Mouse (Mus musculus): ENCODE measurements around the gene Dnajc8. TPM values are rescaled to one million over a fixed set of nuclear protein-coding genes. Genes with fewer than 3 reads are reported as not detected.
"Not testable (repeated sequence)": the region's sequence is repeated elsewhere in the genome, so short reads cannot be mapped to it uniquely, and the experiment has no call there.

Gene Dnajc8
- polyA plus RNA-seq, 1 experiment from 2014 or later: 194 TPM

DNA sequence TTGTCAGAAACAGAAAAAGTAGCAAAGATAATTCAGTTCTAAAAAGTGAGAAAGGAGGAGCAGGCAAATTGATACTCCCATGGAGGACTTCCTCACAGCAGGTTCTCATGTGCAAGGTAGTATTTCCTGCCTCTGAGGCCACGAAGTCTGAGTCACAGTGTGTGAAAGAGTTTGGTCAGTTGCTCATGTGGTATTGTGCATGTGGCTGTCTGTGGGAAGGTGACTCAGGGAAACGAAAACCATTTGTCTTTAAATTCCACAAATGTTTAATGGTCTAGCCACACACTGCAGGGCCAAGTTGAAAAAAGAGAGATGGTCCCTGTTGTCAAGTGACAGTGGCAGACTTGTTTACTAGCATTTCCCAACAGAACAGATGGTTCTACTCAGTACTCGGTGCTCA is 53.2 kb downstream of the Dnajc8 start:
- Histone ChIP-seq H3K4me3 (no peak overlapping the region), H3K36me3 (no peaks in the 10 kb centered on the region), H3K9me3 (no peaks in the 10 kb centered on the region), H3K27me3 (ENCODE audit: insufficient read depth, poor library complexity, severe bottlenecking) (no peaks in the 10 kb centered on the region), H3K27ac (no peak overlapping the region), H3K4me1 (0 out of 2 replicates have a peak, but pooled peaks cover 7% of the 10 kb centered on the region)
- no peak for DNase-seq (ENCODE audit: low spot score)
- WGBS: 82% methylated on average over 3 of the region's 3 CpGs

DNA sequence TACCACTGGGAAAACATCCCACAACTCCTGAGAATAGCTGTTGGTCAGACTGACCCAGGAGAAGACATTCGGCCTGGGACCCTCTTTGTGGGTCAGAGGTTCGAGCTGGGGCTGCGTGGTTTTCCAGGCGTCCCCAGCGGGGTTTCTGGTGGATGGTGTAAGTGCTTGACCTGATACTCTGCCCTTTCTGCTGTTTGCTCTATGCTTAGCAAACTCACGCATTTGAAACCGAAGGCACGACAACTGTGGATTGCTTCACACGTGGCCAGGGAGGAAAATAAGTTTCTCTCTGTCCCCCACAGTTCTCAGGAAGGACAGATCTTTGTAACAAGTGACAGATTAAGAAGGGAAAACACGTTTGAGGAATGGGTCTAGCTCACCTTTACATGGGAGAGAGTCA is 55.3 kb downstream of the Dnajc8 start:
- DNase-seq (ENCODE audit: low spot score): no peak
- H3K27ac ChIP-seq: no peak overlapping the region
- 81% methylated on average over 10 of the region's 10 CpGs for WGBS
- H3K36me3 ChIP-seq: no peaks in the 10 kb centered on the region
- no peaks in the 10 kb centered on the region for H3K27me3 ChIP-seq (ENCODE audit: insufficient read depth, poor library complexity, severe bottlenecking)
- H3K4me1 ChIP-seq: peaks cover 19% of the 10 kb centered on the region
- no peaks in the 10 kb centered on the region for H3K9me3 ChIP-seq
- H3K4me3 ChIP-seq: no peak overlapping the region

DNA sequence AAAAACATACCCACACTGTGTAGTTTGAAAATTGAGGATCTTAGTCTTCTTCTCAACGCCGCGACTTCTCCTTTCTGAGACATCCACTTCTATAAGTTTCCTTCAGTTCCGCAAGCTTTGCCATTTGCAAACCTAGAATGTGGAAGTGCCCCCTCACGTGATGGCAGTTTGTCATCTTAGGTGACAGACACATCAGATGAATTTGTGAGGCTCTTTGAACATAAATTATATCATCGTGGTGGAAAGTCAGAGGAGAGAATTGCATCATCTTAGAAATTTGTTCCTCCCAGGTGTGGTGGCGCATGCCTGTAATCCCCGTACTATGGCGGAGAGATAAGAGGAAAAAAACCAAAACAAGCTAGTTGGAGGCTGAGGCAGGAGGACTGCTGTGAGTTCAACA is 57.6 kb downstream of the Dnajc8 start:
- DNase-seq (ENCODE audit: low spot score): no peak
- Histone ChIP-seq H3K27me3 (ENCODE audit: insufficient read depth, poor library complexity, severe bottlenecking) (no peaks in the 10 kb centered on the region), H3K4me3 (no peak overlapping the region), H3K9me3 (no peaks in the 10 kb centered on the region), H3K36me3 (no peaks in the 10 kb centered on the region), H3K4me1 (peaks cover 22% of the 10 kb centered on the region), H3K27ac (no peak overlapping the region)
- WGBS: 94% methylated on average over 9 of the region's 9 CpGs

DNA sequence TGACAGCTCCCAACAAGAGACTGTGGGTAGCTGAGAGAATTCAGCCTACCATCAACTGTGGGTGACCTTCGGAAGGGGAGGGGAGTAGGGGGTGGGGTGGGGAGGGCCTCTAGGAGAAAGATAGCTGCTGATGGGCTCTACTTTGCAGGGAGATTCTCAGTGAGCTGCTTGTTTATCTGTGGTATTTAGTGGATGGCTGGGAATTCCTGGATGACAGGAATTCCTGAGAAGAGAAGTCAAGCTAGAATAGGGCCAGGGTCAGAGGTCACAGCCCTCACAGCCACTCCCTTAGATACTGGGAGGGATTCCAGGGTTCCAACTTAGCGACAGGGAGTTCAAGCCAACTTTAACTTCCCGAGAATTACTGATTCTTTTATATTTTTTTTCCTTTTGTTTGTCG is 58.8 kb downstream of the Dnajc8 start:
- H3K27ac ChIP-seq: peak overlapping the region; percentile 77
- no peak overlapping the region for H3K4me3 ChIP-seq
- no peaks in the 10 kb centered on the region for H3K36me3 ChIP-seq
- WGBS: 29% methylated on average over 4 of the region's 4 CpGs
- no peaks in the 10 kb centered on the region for H3K9me3 ChIP-seq
- no peaks in the 10 kb centered on the region for H3K27me3 ChIP-seq (ENCODE audit: insufficient read depth, poor library complexity, severe bottlenecking)
- DNase-seq (ENCODE audit: low spot score): no peak
- peaks cover 22% of the 10 kb centered on the region for H3K4me1 ChIP-seq

DNA sequence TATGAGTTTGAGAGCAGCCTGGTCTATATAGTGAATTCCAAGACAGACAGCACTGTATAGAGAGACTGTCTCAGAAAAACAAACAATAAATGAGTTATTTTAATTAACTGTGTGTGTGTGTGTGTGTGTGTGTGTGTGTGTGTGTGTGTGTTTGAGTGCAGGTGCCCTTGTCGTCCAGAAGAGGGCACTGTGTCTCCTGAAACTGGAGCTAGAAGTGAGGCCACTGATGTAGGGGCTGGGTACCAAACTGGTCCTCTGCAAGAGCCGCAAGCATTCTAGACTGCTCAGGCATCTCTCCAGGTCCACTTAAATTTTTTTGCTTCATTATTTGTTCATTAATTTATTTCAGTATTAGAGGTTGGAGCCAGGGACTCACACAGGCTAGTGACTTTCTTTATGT is 63.5 kb downstream of the Dnajc8 start:
- peaks cover 20% of the 10 kb centered on the region for H3K4me1 ChIP-seq
- WGBS: 77% methylated on average over 2 of the region's 2 CpGs

DNA sequence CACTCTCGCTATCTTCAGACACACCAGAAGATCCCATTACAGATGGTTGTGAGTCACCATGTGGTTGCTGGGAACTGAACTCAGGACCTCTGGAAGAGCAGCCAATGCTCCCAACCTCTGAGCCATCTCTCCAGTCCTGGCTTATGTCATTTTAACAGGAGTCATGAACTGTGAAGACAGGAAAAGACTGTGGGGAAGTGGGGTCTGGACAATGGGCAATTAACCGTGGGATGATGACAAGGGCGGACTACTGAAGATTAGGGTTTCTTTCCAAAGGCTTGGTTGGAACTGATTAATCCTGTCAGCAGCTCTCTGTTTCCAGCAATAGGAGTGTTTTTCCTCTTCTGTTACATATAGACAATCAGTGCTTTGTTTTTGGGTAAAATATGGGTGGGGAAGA is 64.4 kb downstream of the Dnajc8 start:
- H3K4me3 ChIP-seq: no peak overlapping the region
- no peak for DNase-seq (ENCODE audit: low spot score)
- H3K27me3 ChIP-seq (ENCODE audit: insufficient read depth, poor library complexity, severe bottlenecking): no peaks in the 10 kb centered on the region
- no peaks in the 10 kb centered on the region for H3K9me3 ChIP-seq
- 53% methylated on average over 3 of the region's 3 CpGs for WGBS
- peaks cover 15% of the 10 kb centered on the region for H3K4me1 ChIP-seq
- H3K36me3 ChIP-seq: no peaks in the 10 kb centered on the region
- no peak overlapping the region for H3K27ac ChIP-seq

More for the DNA sequence above, 63.5 kb downstream of the Dnajc8 start:
- Histone ChIP-seq H3K27ac (no peak overlapping the region), H3K4me3 (no peak overlapping the region), H3K9me3 (no peaks in the 10 kb centered on the region), H3K27me3 (ENCODE audit: insufficient read depth, poor library complexity, severe bottlenecking) (no peaks in the 10 kb centered on the region), H3K36me3 (no peaks in the 10 kb centered on the region)
- no peak for DNase-seq (ENCODE audit: low spot score)

DNA sequence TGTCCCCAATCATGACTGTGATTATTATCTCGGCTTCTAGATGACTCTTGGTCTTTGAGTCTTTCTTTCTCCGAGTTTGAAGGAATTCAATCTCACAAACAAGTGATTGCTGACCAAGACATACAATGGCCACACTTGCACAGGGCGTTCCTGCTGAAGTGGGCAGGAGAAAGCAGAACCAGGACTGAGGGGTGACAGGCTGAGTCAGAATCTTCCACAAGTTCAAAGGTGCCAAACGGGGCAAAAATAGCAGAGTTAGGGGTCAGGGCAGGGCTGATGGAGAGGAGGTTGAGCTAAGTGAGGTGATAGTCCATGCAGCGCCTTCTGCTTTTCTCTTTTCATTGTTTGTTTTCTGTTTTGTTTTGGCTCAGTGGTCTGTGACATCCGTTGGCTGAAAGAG is 65.1 kb downstream of the Dnajc8 start:
- H3K27me3 ChIP-seq (ENCODE audit: insufficient read depth, poor library complexity, severe bottlenecking): no peaks in the 10 kb centered on the region
- H3K27ac ChIP-seq: no peak overlapping the region
- H3K4me1 ChIP-seq: peaks cover 12% of the 10 kb centered on the region
- no peaks in the 10 kb centered on the region for H3K36me3 ChIP-seq
- no peaks in the 10 kb centered on the region for H3K9me3 ChIP-seq
- H3K4me3 ChIP-seq: no peak overlapping the region
- WGBS: 74% methylated on average over 6 of the region's 6 CpGs
- DNase-seq (ENCODE audit: low spot score): no peak

DNA sequence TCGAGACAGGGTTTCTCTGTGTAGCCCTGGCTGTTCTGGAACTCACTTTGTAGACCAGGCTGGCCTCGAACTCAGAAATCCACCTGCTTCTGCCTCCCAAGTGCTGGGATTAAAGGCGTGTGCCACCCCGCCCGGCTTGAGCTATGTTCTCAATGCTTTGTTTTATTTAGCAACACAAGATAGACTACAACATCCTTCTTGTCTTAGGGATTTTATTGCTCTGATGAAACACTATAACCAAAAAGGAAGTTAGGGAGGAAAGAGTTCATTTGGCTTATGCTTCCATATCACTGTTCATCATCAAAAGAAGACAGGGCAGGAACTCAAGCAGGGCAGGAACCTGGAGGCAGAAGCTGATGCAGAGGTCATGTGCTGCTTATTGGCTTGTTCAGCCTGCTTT is 65.9 kb downstream of the Dnajc8 start:
- H3K27me3 ChIP-seq (ENCODE audit: insufficient read depth, poor library complexity, severe bottlenecking); DNase-seq (ENCODE audit: low spot score); H3K27ac ChIP-seq; H3K4me1 ChIP-seq; H3K9me3 ChIP-seq; H3K4me3 ChIP-seq; H3K36me3 ChIP-seq: not testable (repeated sequence)
- WGBS: 87% methylated on average over 5 of the region's 5 CpGs

Other genes starting within 250 kb of the Dnajc8 start
- gene Rab42, start 232.2 kb upstream of the Dnajc8 start, polyA plus RNA-seq (2016; fragmentation: Nextera tagmentation; extraction: Ambion mirVana): 1.1 and 1.9 TPM in 2 replicates
- 82.0 and 92.0 TPM in 2 replicates for gene Trnau1ap, start 206.0 kb upstream of the Dnajc8 start, polyA plus RNA-seq (2016; fragmentation: Nextera tagmentation; extraction: Ambion mirVana)
- gene Rcc1, start 181.9 kb upstream of the Dnajc8 start, polyA plus RNA-seq (2016; fragmentation: Nextera tagmentation; extraction: Ambion mirVana): 61.4 and 93.4 TPM in 2 replicates
- gene Phactr4, start 113.1 kb upstream of the Dnajc8 start, polyA plus RNA-seq (2016; fragmentation: Nextera tagmentation; extraction: Ambion mirVana): 19.2 and 22.3 TPM in 2 replicates
- 16.2 and 22.5 TPM in 2 replicates for gene Med18, start 71.6 kb upstream of the Dnajc8 start, polyA plus RNA-seq (2016; fragmentation: Nextera tagmentation; extraction: Ambion mirVana)
- 9.6 and 10.1 TPM in 2 replicates for gene Sesn2, start 25.0 kb upstream of the Dnajc8 start, polyA plus RNA-seq (2016; fragmentation: Nextera tagmentation; extraction: Ambion mirVana)
- gene Atpif1, start 1.9 kb upstream of the Dnajc8 start, polyA plus RNA-seq (2016; fragmentation: Nextera tagmentation; extraction: Ambion mirVana): 980 and 1,090 TPM in 2 replicates
- 0.11 and 0.35 TPM in 2 replicates for gene Ptafr, start 28.5 kb downstream of the Dnajc8 start, polyA plus RNA-seq (2016; fragmentation: Nextera tagmentation; extraction: Ambion mirVana)
- gene Eya3, start 103.4 kb downstream of the Dnajc8 start, polyA plus RNA-seq (2016; fragmentation: Nextera tagmentation; extraction: Ambion mirVana): 27.4 and 33.0 TPM in 2 replicates
- gene Xkr8, start 197.0 kb downstream of the Dnajc8 start, polyA plus RNA-seq (2016; fragmentation: Nextera tagmentation; extraction: Ambion mirVana): 4.8 and 5.4 TPM in 2 replicates
- 6.2 and 7.3 TPM in 2 replicates for gene Smpdl3b, start 221.7 kb downstream of the Dnajc8 start, polyA plus RNA-seq (2016; fragmentation: Nextera tagmentation; extraction: Ambion mirVana)
- gene Rpa2, start 232.8 kb downstream of the Dnajc8 start, polyA plus RNA-seq (2016; fragmentation: Nextera tagmentation; extraction: Ambion mirVana): 107 and 131 TPM in 2 replicates

Measured in heart, embryonic 10.5 days (tissue).